Mouse (Mus musculus): Measurements from ENCODE around the gene Hbq1b. TPM values are rescaled to one million over a fixed set of nuclear protein-coding genes. Genes with fewer than 3 reads are reported as not detected.

Hbq1b gene
- polyA plus RNA-seq, 1 experiment from 2014 or later, result 8.8 TPM

GRCm38 (mm10) chr11:32250880-32251763, 35.6 kb upstream of the Hbq1b start:
- H3K27me3 ChIP-seq (replicated peaks), result no peaks in the 10 kb centered on the region
- H3K27ac ChIP-seq, result no peak overlapping the region
- peaks cover 8% of the 10 kb centered on the region for H3K36me3 ChIP-seq
- peak; percentile 99 for ATAC-seq (ENCODE audit: insufficient read depth, low FRiP score, low read depth)
- H3K4me1 ChIP-seq, result no peaks in the 10 kb centered on the region
- H3K4me2 ChIP-seq, result no peak overlapping the region
- H3K4me3 ChIP-seq (replicated peaks), result no peak overlapping the region
- H3K9me3 ChIP-seq, result no peaks in the 10 kb centered on the region
- H3K9ac ChIP-seq, result no peak overlapping the region
- WGBS, result 82% methylated on average over 8 of the region's 8 CpGs

- Histone ChIP-seq H3K4me2 (no peak overlapping the region), H3K9me3 (no peaks in the 10 kb centered on the region), H3K4me3 (replicated peaks) (no peak overlapping the region), H3K36me3 (peaks cover 5% of the 10 kb centered on the region), H3K27ac (no peak overlapping the region), H3K9ac (no peak overlapping the region), H3K27me3 (replicated peaks) (no peaks in the 10 kb centered on the region), H3K4me1 (no peaks in the 10 kb centered on the region)
- no peak for ATAC-seq (ENCODE audit: insufficient read depth, low FRiP score, low read depth)
- 100% methylated on average over 1 of the region's 1 CpGs for WGBS
These were observed 33.6 kb upstream of the Hbq1b start for GRCm38 (mm10) chr11:32253121-32253520.

GRCm38 (mm10) chr11:32256146-32256545, 30.6 kb upstream of the Hbq1b start:
- H3K4me3 ChIP-seq (replicated peaks), result no peak overlapping the region
- no peak overlapping the region for H3K9ac ChIP-seq
- H3K27ac ChIP-seq, result no peak overlapping the region
- no peaks in the 10 kb centered on the region; the same call in 1 of the 2 replicates for H3K36me3 ChIP-seq
- 91% methylated on average over 1 of the region's 1 CpGs for WGBS
- H3K27me3 ChIP-seq (replicated peaks), result no peaks in the 10 kb centered on the region
- H3K4me2 ChIP-seq, result no peak overlapping the region
- ATAC-seq (ENCODE audit: insufficient read depth, low FRiP score, low read depth), result peak; percentile 97
- no peaks in the 10 kb centered on the region for H3K9me3 ChIP-seq
- H3K4me1 ChIP-seq, result no peaks in the 10 kb centered on the region

GRCm38 (mm10) chr11:32256566-32256965, 30.2 kb upstream of the Hbq1b start:
- WGBS, result 82% methylated on average over 3 of the region's 3 CpGs
- Histone ChIP-seq H3K4me2 (no peak overlapping the region), H3K27me3 (replicated peaks) (no peaks in the 10 kb centered on the region), H3K9me3 (no peaks in the 10 kb centered on the region), H3K27ac (no peak overlapping the region), H3K4me1 (no peaks in the 10 kb centered on the region), H3K4me3 (replicated peaks) (no peak overlapping the region), H3K36me3 (no peaks in the 10 kb centered on the region; the same call in 1 of the 2 replicates), H3K9ac (no peak overlapping the region)
- no peak for ATAC-seq (ENCODE audit: insufficient read depth, low FRiP score, low read depth)

GRCm38 (mm10) chr11:32262674-32263415, 23.9 kb upstream of the Hbq1b start:
- no peaks in the 10 kb centered on the region for H3K36me3 ChIP-seq
- H3K4me1 ChIP-seq, result peaks cover 8% of the 10 kb centered on the region
- no peaks in the 10 kb centered on the region for H3K9me3 ChIP-seq
- no peak overlapping the region for H3K9ac ChIP-seq
- ATAC-seq (ENCODE audit: insufficient read depth, low FRiP score, low read depth), result no peak
- H3K4me3 ChIP-seq (replicated peaks), result no peak overlapping the region
- no peak overlapping the region for H3K4me2 ChIP-seq
- no peak overlapping the region for H3K27ac ChIP-seq
- 61% methylated on average over 10 of the region's 10 CpGs for WGBS
- H3K27me3 ChIP-seq (replicated peaks), result no peaks in the 10 kb centered on the region

- ATAC-seq (ENCODE audit: insufficient read depth, low FRiP score, low read depth), result no peak
- Histone ChIP-seq H3K27ac (no peak overlapping the region), H3K27me3 (replicated peaks) (no peaks in the 10 kb centered on the region), H3K9me3 (no peaks in the 10 kb centered on the region), H3K4me1 (peaks cover 13% of the 10 kb centered on the region), H3K4me2 (no peak overlapping the region), H3K36me3 (no peaks in the 10 kb centered on the region), H3K9ac (no peak overlapping the region), H3K4me3 (replicated peaks) (no peak overlapping the region)
- WGBS, result 86% methylated on average over 3 of the region's 3 CpGs
These were observed 21.5 kb upstream of the Hbq1b start for GRCm38 (mm10) chr11:32265117-32265738.

GRCm38 (mm10) chr11:32266194-32266593, 20.6 kb upstream of the Hbq1b start:
- ATAC-seq (ENCODE audit: insufficient read depth, low FRiP score, low read depth), result no peak
- 91% methylated on average over 6 of the region's 6 CpGs for WGBS
- no peak overlapping the region for H3K4me2 ChIP-seq

GRCm38 (mm10) chr11:32266776-32267175, 20.0 kb upstream of the Hbq1b start:
- Histone ChIP-seq H3K4me2 (peak overlapping the region; percentile 56), H3K36me3 (no peaks in the 10 kb centered on the region), H3K9ac (peak overlapping the region; percentile 76), H3K9me3 (no peaks in the 10 kb centered on the region), H3K27me3 (replicated peaks) (no peaks in the 10 kb centered on the region), H3K4me1 (peaks cover 13% of the 10 kb centered on the region), H3K27ac (peak overlapping the region; percentile 93), H3K4me3 (replicated peaks) (peak overlapping the region; percentile 77)
- 17% methylated on average over 6 of the region's 6 CpGs for WGBS
- ATAC-seq (ENCODE audit: insufficient read depth, low FRiP score, low read depth), result no peak

More at GRCm38 (mm10) chr11:32266194-32266593, 20.6 kb upstream of the Hbq1b start:
- no peak overlapping the region for H3K27ac ChIP-seq
- H3K27me3 ChIP-seq (replicated peaks), result no peaks in the 10 kb centered on the region
- peaks cover 13% of the 10 kb centered on the region for H3K4me1 ChIP-seq
- H3K9ac ChIP-seq, result no peak overlapping the region
- H3K36me3 ChIP-seq, result no peaks in the 10 kb centered on the region
- H3K4me3 ChIP-seq (replicated peaks), result no peak overlapping the region
- no peaks in the 10 kb centered on the region for H3K9me3 ChIP-seq

GRCm38 (mm10) chr11:32267188-32267884, 19.4 kb upstream of the Hbq1b start, which contains the start of gene Nprl3:
Nprl3 (minus strand) TSS chr11:32267707.
- Histone ChIP-seq H3K4me2 (peak within 1 kb of the TSS; percentile 56), H3K4me3 (replicated peaks) (peak within 1 kb of the TSS; percentile 77), H3K4me1 (peaks cover 13% of the 10 kb centered on the region), H3K36me3 (no peaks in the 10 kb centered on the region), H3K9ac (peak within 1 kb of the TSS; percentile 76), H3K27me3 (replicated peaks) (no peaks in the 10 kb centered on the region), H3K9me3 (no peaks in the 10 kb centered on the region), H3K27ac (peak within 1 kb of the TSS; percentile 93)
- ATAC-seq (ENCODE audit: insufficient read depth, low FRiP score, low read depth), result peak; percentile 99
- under 1% methylated on average over 54 of the region's 54 CpGs for WGBS

GRCm38 (mm10) chr11:32267964-32268363, 18.8 kb upstream of the Hbq1b start:
- no peak for ATAC-seq (ENCODE audit: insufficient read depth, low FRiP score, low read depth)
- Histone ChIP-seq H3K9ac (peak overlapping the region; percentile 39; the same call in 1 of the 2 replicates), H3K4me1 (peaks cover 10% of the 10 kb centered on the region), H3K36me3 (no peaks in the 10 kb centered on the region), H3K9me3 (no peaks in the 10 kb centered on the region), H3K4me3 (replicated peaks) (peak overlapping the region; percentile 77), H3K4me2 (peak overlapping the region; percentile 56), H3K27ac (peak overlapping the region; percentile 93), H3K27me3 (replicated peaks) (no peaks in the 10 kb centered on the region)
- 21% methylated on average over 5 of the region's 5 CpGs for WGBS

- H3K4me1 ChIP-seq, result peaks cover 10% of the 10 kb centered on the region
- H3K36me3 ChIP-seq, result no peaks in the 10 kb centered on the region
- H3K27ac ChIP-seq, result no peak overlapping the region
- H3K4me2 ChIP-seq, result no peak overlapping the region
- no peak overlapping the region for H3K4me3 ChIP-seq (replicated peaks)
- no peak overlapping the region for H3K9ac ChIP-seq
- 78% methylated on average over 5 of the region's 5 CpGs for WGBS
- H3K9me3 ChIP-seq, result no peaks in the 10 kb centered on the region
- H3K27me3 ChIP-seq (replicated peaks), result no peaks in the 10 kb centered on the region
- peak; percentile 75; the same call in 1 of the 2 replicates for ATAC-seq (ENCODE audit: insufficient read depth, low FRiP score, low read depth)
These were observed 17.8 kb upstream of the Hbq1b start for GRCm38 (mm10) chr11:32268952-32269351.

Measured in stomach, embryonic 15.5 days (tissue).